Mouse (Mus musculus): ENCODE measurements around the gene Plek. TPM values are rescaled to one million over a fixed set of nuclear protein-coding genes. Genes with fewer than 3 reads are reported as not detected.

Gene Plek
- polyA plus RNA-seq, 1 experiment from 2014 or later = 4.0 TPM

- Histone ChIP-seq H3K4me3 (no peak overlapping the region), H3K9ac (no peak overlapping the region), H3K4me2 (no peak overlapping the region), H3K27me3 (replicated peaks) (no peaks in the 10 kb centered on the region), H3K36me3 (replicated peaks) (no peaks in the 10 kb centered on the region), H3K9me3 (no peaks in the 10 kb centered on the region), H3K27ac (no peak overlapping the region), H3K4me1 (no peaks in the 10 kb centered on the region)
- 74% methylated on average over 6 of the region's 6 CpGs for WGBS
- no peak for ATAC-seq (replicated peaks)
Measured at GRCm38 (mm10) chr11:16935577-16936236, 116.5 kb downstream of the Plek start.

- no peaks in the 10 kb centered on the region for H3K4me1 ChIP-seq
- whole genome bisulfite sequencing = 97% methylated on average over 3 of the region's 3 CpGs
Measured at GRCm38 (mm10) chr11:16932159-16932558, 120.0 kb downstream of the Plek start.

More at GRCm38 (mm10) chr11:16932159-16932558, 120.0 kb downstream of the Plek start:
- Histone ChIP-seq H3K9ac (no peak overlapping the region), H3K36me3 (replicated peaks) (no peaks in the 10 kb centered on the region), H3K27ac (no peak overlapping the region), H3K27me3 (replicated peaks) (no peaks in the 10 kb centered on the region), H3K4me3 (no peak overlapping the region), H3K4me2 (no peak overlapping the region), H3K9me3 (no peaks in the 10 kb centered on the region)
- ATAC-seq (replicated peaks) = no peak

Other genes with a start within 250 kb of the Plek start
- 0.32 and 0.37 TPM in 2 replicates for gene Fbxo48, start 101.0 kb downstream of the Plek start, polyA plus RNA-seq (2015; fragmentation: Nextera tagmentation; extraction: Ambion mirVana)
- 162 and 170 TPM in 2 replicates for gene Cnrip1, start 795 bp downstream of the Plek start, polyA plus RNA-seq (2015; fragmentation: Nextera tagmentation; extraction: Ambion mirVana)
- 195 and 200 TPM in 2 replicates for gene Ppp3r1, start 106.9 kb upstream of the Plek start, polyA plus RNA-seq (2015; fragmentation: Nextera tagmentation; extraction: Ambion mirVana)
- gene Wdr92, start 129.7 kb upstream of the Plek start, polyA plus RNA-seq (2015; fragmentation: Nextera tagmentation; extraction: Ambion mirVana) = 19.3 and 20.0 TPM in 2 replicates
- 35.0 and 38.8 TPM in 2 replicates for gene Pno1, start 159.2 kb upstream of the Plek start, polyA plus RNA-seq (2015; fragmentation: Nextera tagmentation; extraction: Ambion mirVana)
- gene C1d, start 205.2 kb upstream of the Plek start, polyA plus RNA-seq (2015; fragmentation: Nextera tagmentation; extraction: Ambion mirVana) = 143 and 148 TPM in 2 replicates